Mouse (Mus musculus) c-Kit-negative CD71-positive TER-119-positive erythroid progenitor cells, embryonic 14.5 days (primary cell): ENCODE data around the gene Efnb2.

Experiments used
- DNase-seq: peaks from one replicate; pipeline ENCODE4 v3.0.0-alpha.2; 2013; ENCODE audit warnings: low read depth, low spot score

Efnb2 gene

GRCm38 (mm10) chr8:8571625-8572215 lies 89.3 kb downstream of the Efnb2 start:
- no peak for DNase-seq

- DNase-seq, result no peak
These were observed 91.8 kb downstream of the Efnb2 start for GRCm38 (mm10) chr8:8569280-8569679.

- DNase-seq, result no peak
These were observed 92.7 kb downstream of the Efnb2 start for GRCm38 (mm10) chr8:8568215-8568773.
